Mouse (Mus musculus) small intestine, adult 2 months (tissue): ENCODE measurements around the gene Pde4d. TPM values are rescaled to one million over a fixed set of nuclear protein-coding genes. Genes with fewer than 3 reads are reported as not detected.

Experiments
- H3K27ac ChIP-seq: fragments of 200-500 bp; 2 replicates; pipeline ENCODE4 v1.5.1; 2012; ENCODE audit warnings: low read depth, low read length, control low read depth, inconsistent platforms; ENCODE audit not compliant: insufficient read depth
- H3K27me3 ChIP-seq: fragments of 200-500 bp; 2 replicates; pipeline ENCODE4 v1.6.1; 2012; ENCODE audit warnings: mild to moderate bottlenecking, moderate library complexity, low read length, inconsistent platforms; ENCODE audit not compliant: control insufficient read depth, insufficient read depth
- H3K36me3 ChIP-seq: fragments of 200-500 bp; 2 replicates; pipeline ENCODE4 v1.6.1; 2012; ENCODE audit warnings: mild to moderate bottlenecking, low read length, control low read depth, inconsistent platforms; ENCODE audit not compliant: control insufficient read depth, insufficient read depth
- H3K4me1 ChIP-seq: fragments of 200-500 bp; 2 replicates; pipeline ENCODE4 v1.6.1; 2012; ENCODE audit warnings: low read length, inconsistent platforms, mixed read lengths; ENCODE audit not compliant: control insufficient read depth, insufficient read depth, insufficient read length
- H3K4me3 ChIP-seq: fragments of 200-500 bp; 2 replicates; pipeline ENCODE4 v1.5.1; 2012; ENCODE audit warnings: low read depth, mild to moderate bottlenecking, control low read depth, inconsistent platforms, low read length, moderate library complexity
- CTCF ChIP-seq: fragments of 200-500 bp; IDR thresholded peaks from 2 replicates; pipeline ENCODE4 v1.5.1; 2012; ENCODE audit warnings: low read depth, mild to moderate bottlenecking, control low read depth, inconsistent platforms, low read length, moderate library complexity, mixed read lengths; ENCODE audit not compliant: insufficient replicate concordance, insufficient read length; ENCODE audit errors: extremely low read depth
- POLR2A ChIP-seq: fragments of 200-500 bp; IDR thresholded peaks from 2 replicates; pipeline ENCODE4 v1.6.1; 2012; ENCODE audit warnings: low read depth, mild to moderate bottlenecking, control low read depth, inconsistent platforms, low read length, moderate library complexity
- WGBS: fragments of 180-500 bp; shearing (Covaris S2); methylation state at CpG from one replicate; pipeline ENCODE4 v1.1.7; 2018; 5-methylcytosine and 5-hydroxymethylcytosine counted together
- polyA plus RNA-seq: library from polyadenylated mRNA; depleted of rRNA; stranded (reverse); fragments of >200 nt; gene quantifications from 2 replicates; pipeline ENCODE4 v1.2.3, GENCODE M21; 2012

Pde4d gene
- polyA plus RNA-seq, 1 experiment, result 8.4 TPM

DNA sequence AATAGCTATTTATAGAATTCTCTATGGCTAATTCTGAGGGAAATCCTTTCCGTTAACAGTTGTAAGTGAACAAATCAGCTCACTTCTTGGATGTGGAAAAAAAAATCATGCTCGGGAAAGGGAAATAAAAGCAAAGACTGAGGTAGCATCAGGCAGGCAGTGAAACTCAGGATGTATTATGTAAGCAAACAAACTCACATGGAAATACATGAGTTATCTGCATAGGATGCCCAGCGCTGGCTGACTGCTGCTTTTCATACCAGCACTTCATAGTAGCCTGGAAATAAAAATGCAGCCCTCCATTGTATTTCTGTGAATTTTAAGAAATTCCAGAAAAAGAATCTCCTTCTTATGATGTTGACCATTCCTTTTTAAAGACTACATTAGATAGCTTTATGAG, 1237.2 kb downstream of the Pde4d start:
- Histone ChIP-seq H3K36me3 (no peaks in the 10 kb centered on the region), H3K27me3 (no peaks in the 10 kb centered on the region), H3K4me3 (no peak overlapping the region), H3K4me1 (no peaks in the 10 kb centered on the region; the same call in 1 of the 2 replicates), H3K27ac (no peak overlapping the region)
- WGBS, result 21% methylated on average over 3 of the region's 3 CpGs
- TF ChIP-seq CTCF (no peak), POLR2A (no peak)

DNA sequence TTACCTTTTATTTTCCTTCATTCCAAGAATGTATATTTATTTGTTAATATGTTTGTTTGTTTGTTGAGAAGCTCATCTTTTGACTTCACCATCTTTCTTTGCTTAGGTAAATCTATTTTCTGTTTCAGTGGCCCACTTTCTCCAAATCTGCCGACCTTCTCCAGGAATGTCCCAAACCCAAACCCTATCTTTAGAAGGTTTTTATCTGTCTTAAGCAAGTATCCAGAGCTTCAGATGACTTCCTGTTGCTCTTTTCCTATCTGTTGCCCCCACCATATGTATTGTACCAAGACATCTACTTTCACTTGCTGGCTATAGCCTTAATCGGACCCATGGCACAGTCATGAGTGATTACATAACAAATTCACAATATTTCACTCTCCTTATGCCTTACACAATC, 1238.4 kb downstream of the Pde4d start:
- H3K27ac ChIP-seq, result no peak overlapping the region
- WGBS, result 58% methylated on average over 2 of the region's 2 CpGs
- TF ChIP-seq POLR2A, result no peak
- no peak for TF ChIP-seq CTCF
- no peak overlapping the region for H3K4me3 ChIP-seq
- H3K36me3 ChIP-seq, result no peaks in the 10 kb centered on the region
- no peaks in the 10 kb centered on the region for H3K27me3 ChIP-seq
- H3K4me1 ChIP-seq, result peaks cover 8% of the 10 kb centered on the region; the same call in 1 of the 2 replicates

DNA sequence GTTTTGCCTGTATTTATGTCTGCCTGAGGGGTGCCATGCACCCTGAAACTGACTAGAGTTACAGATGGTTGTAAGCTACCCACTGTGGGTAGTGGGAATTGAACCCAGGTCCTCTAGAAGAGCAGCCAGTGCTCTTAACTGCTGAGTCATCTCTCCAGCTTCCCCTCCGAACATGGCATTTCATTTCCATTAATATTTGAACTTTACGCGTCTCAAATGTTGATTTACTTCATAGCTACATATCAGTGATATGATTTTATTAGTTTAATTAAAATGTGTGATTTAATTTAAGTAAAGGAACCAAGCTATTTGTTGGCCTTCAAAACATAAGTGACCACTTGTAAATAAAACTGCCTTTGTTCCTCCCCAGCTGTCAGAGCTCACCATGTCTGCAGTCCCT, 1239.4 kb downstream of the Pde4d start:
- 82% methylated on average over 3 of the region's 3 CpGs for WGBS

DNA sequence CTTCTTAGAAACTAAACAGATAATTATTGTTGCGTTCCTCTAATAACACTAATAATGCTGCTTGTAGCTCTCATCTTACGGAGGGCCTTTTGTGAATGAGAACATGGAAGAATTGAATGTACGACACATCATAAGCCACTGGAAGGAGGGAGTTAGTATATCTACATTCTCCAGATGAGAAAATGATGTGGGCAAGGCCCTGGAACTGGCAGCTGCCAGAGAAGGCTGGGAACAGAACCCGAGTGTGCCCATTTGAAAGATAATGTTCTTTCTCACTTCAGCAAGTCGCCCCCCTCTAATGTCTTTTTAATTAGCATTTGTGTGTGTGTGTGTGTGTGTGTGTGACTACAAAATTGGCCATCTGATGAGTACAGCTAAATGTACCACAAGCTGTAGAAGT, 1240.8 kb downstream of the Pde4d start:
- Histone ChIP-seq H3K36me3 (no peaks in the 10 kb centered on the region), H3K4me1 (peaks cover 19% of the 10 kb centered on the region; the same call in 1 of the 2 replicates), H3K27me3 (no peaks in the 10 kb centered on the region), H3K27ac (no peak overlapping the region), H3K4me3 (no peak overlapping the region)
- TF ChIP-seq CTCF (no peak), POLR2A (no peak)
- 79% methylated on average over 5 of the region's 5 CpGs for WGBS

More for the DNA sequence above, 1239.4 kb downstream of the Pde4d start:
- Histone ChIP-seq H3K4me1 (peaks cover 14% of the 10 kb centered on the region; the same call in 1 of the 2 replicates), H3K4me3 (no peak overlapping the region), H3K27ac (no peak overlapping the region), H3K27me3 (no peaks in the 10 kb centered on the region), H3K36me3 (no peaks in the 10 kb centered on the region)
- TF ChIP-seq POLR2A, result no peak
- TF ChIP-seq CTCF, result no peak

DNA sequence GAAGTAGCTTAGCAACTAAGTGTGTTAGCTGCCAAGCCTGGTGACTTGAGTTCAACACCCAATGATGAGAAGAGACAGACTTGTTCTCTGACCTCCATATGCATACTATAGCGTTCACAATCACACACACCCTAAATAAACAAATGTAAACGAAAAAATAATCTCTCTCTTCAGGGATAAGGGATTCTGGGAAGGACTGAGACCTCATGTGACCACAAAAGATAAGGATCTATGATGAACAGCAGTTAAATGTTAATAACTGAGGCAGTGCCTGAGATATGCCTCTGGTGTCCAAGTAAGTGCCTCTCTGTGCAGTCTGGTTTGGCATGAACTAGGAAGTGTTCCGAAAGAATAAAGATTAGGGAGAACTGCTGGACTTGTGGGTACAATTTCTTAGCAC, 1243.1 kb downstream of the Pde4d start:
- 14% methylated on average over 3 of the region's 3 CpGs for WGBS
- Histone ChIP-seq H3K36me3 (peaks cover 2% of the 10 kb centered on the region; the same call in 1 of the 2 replicates), H3K4me3 (no peak overlapping the region), H3K27ac (peak overlapping the region; percentile 87), H3K27me3 (no peaks in the 10 kb centered on the region), H3K4me1 (peaks cover 19% of the 10 kb centered on the region; the same call in 1 of the 2 replicates)
- TF ChIP-seq POLR2A (no peak), CTCF (no peak)

DNA sequence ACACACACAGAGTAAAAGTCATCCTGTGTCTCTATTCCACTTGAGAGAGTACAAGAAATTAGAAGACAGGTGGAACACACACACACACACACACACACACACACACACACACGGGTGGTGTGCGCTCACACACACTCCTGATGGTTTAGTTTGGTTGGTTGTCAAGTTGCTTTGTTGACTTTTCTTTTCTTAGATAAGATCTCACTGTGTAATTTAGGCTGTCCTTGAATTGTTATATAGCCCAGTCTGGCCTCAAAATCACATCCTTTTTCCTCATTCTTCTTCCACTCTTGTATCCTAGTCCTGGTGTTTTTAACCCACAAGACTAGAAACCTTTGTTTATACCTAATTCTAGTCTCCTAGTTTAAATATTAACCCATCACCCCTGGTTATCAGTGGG, 1244.0 kb downstream of the Pde4d start:
- 14% methylated on average over 2 of the region's 2 CpGs for WGBS
- no peak for TF ChIP-seq POLR2A
- TF ChIP-seq CTCF, result no peak
- Histone ChIP-seq H3K4me1 (peaks cover 19% of the 10 kb centered on the region; the same call in 1 of the 2 replicates), H3K36me3 (peaks cover 2% of the 10 kb centered on the region; the same call in 1 of the 2 replicates), H3K27ac (peak overlapping the region; percentile 81), H3K4me3 (no peak overlapping the region), H3K27me3 (no peaks in the 10 kb centered on the region)

DNA sequence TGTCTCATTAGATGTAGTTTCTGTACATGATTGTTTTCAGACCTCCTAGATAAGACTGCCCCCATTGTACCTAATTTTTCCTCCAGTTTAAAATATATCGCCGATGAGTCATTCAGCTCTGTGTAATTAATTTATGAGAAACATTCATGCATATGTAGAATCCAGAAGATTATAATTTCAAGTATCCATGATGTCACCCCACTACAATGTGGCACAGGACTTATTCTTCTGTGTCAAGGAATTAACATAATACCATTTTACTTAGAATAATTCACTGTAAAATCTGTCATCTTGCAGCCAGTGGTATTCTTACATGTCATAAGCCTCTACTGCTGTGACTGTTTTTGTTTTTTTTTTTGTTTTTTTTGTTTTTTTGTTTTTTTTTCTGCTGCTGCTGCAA, 1244.5 kb downstream of the Pde4d start:
- WGBS, result 27% methylated on average over 2 of the region's 2 CpGs
- H3K27me3 ChIP-seq, result no peaks in the 10 kb centered on the region
- no peak overlapping the region for H3K4me3 ChIP-seq
- H3K4me1 ChIP-seq, result peaks cover 19% of the 10 kb centered on the region; the same call in 1 of the 2 replicates
- H3K36me3 ChIP-seq, result peaks cover 2% of the 10 kb centered on the region; the same call in 1 of the 2 replicates
- TF ChIP-seq CTCF (no peak), POLR2A (no peak)
- H3K27ac ChIP-seq, result peak overlapping the region; percentile 89
